ENCODE assay signal across 9 mouse cellular contexts in the genomic region with DNA sequence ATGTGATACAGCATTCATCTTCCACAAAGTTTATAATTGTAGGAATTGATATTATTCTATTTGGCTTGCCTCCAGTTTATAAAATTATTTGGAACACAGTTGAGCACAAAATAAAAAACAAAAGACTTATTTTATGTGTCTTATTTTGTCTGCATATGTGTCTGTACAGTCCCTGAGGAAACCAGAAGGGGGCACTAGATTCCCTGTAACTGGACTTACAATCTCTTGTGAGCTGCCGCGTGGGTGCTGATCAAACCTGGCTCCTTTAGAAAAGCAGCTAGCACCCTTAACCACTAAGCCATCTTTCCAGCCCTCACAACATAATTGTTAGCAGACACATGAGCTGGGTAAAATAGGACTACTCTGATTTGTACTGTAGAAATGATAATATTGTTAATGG. TPM values are rescaled to one million over a fixed set of nuclear protein-coding genes. Genes with fewer than 3 reads are reported as not detected.
DNase-seq lines count a peak whose midpoint lies in the region; ATAC-seq and TF ChIP-seq lines count a peak whose summit lies in the region.
"Had no signal": no experiment of that assay in that cellular context is flagged by ENCODE, and none has a peak within 500 bp of the region (broad histone marks: within the 10 kb centered on the region; RNA-seq: fewer than 3 reads in every experiment).

No protein-coding gene starts in this region.

- WGBS in forebrain, postnatal 0 days: 27% methylated on average over 2 of the region's 2 CpGs
- WGBS in forebrain, embryonic 10.5 days: 61% methylated on average over 2 of the region's 2 CpGs
- 31% methylated on average over 2 of the region's 2 CpGs for WGBS in midbrain, postnatal 0 days
- 52% methylated on average over 2 of the region's 2 CpGs for WGBS in midbrain, embryonic 10.5 days

- H3K36me3 ChIP-seq in forebrain, postnatal 0 days (ENCODE audit: insufficient read depth): no peaks in the 10 kb centered on the region
- H3K36me3 ChIP-seq in forebrain, embryonic 10.5 days (replicated peaks): 0 out of 2 replicates have a peak, but pooled peaks cover 4% of the 10 kb centered on the region
- no peaks in the 10 kb centered on the region for H3K36me3 ChIP-seq in midbrain, postnatal 0 days (ENCODE audit: insufficient read depth, low read length)
- peaks cover 5% of the 10 kb centered on the region; the same call in 1 of the 2 replicates for H3K36me3 ChIP-seq in midbrain, embryonic 10.5 days
- H3K36me3 ChIP-seq: limb, embryonic 13.5 days had no signal

- TF ChIP-seq CTCF in forebrain, postnatal 0 days (IDR thresholded peaks at IDR 0.05; ENCODE audit: low read depth): peak; percentile 46
- peak; percentile 58 for TF ChIP-seq CTCF in midbrain, postnatal 0 days (IDR thresholded peaks at IDR 0.05)

- H3K4me1 ChIP-seq in forebrain, postnatal 0 days (ENCODE audit: insufficient read depth): no peaks in the 10 kb centered on the region
- no peaks in the 10 kb centered on the region for H3K4me1 ChIP-seq in forebrain, embryonic 10.5 days
- no peaks in the 10 kb centered on the region for H3K4me1 ChIP-seq in midbrain, postnatal 0 days (ENCODE audit: insufficient read depth, low read length)
- no peaks in the 10 kb centered on the region for H3K4me1 ChIP-seq in midbrain, embryonic 10.5 days
- H3K4me1 ChIP-seq: limb, embryonic 13.5 days had no signal

- no peaks in the 10 kb centered on the region for H3K9me3 ChIP-seq in forebrain, postnatal 0 days (ENCODE audit: low read length)
- H3K9me3 ChIP-seq in forebrain, embryonic 10.5 days: no peaks in the 10 kb centered on the region
- no peaks in the 10 kb centered on the region for H3K9me3 ChIP-seq in midbrain, postnatal 0 days (ENCODE audit: low read length)
- no peaks in the 10 kb centered on the region for H3K9me3 ChIP-seq in midbrain, embryonic 10.5 days (replicated peaks)
- H3K9me3 ChIP-seq: limb, embryonic 13.5 days had no signal

- DNase-seq in forebrain, postnatal 0 days: peak; percentile 17
- DNase-seq in forebrain, embryonic 10.5 days (ENCODE audit: extremely low spot score, low spot score): no peak
- DNase-seq in midbrain, postnatal 0 days (ENCODE audit: low spot score): peak; percentile 57
- DNase-seq in midbrain, embryonic 10.5 days (ENCODE audit: low spot score): no peak
- peak; percentile 23 for DNase-seq in cerebellum, adult 11 months
- DNase-seq in induced T-regulatory cell, adult 2 months (ENCODE audit: low read depth): peak; percentile 30
- DNase-seq in retina, embryonic 14.5 days (ENCODE audit: low spot score): peak; percentile 51
- no peak for DNase-seq in T-cell, adult 2 months (ENCODE audit: low spot score)

- no peak overlapping the region for H3K9ac ChIP-seq in forebrain, postnatal 0 days
- no peak overlapping the region for H3K9ac ChIP-seq in midbrain, postnatal 0 days (replicated peaks; ENCODE audit: low read length, poor library complexity, severe bottlenecking)
- H3K9ac ChIP-seq: limb, embryonic 13.5 days had no signal

- no peak for ATAC-seq in forebrain, postnatal 0 days
- ATAC-seq in midbrain, postnatal 0 days (ENCODE audit: low FRiP score): no peak

- H3K27ac ChIP-seq in forebrain, postnatal 0 days (ENCODE audit: low read depth, low read length): no peak overlapping the region
- no peak overlapping the region for H3K27ac ChIP-seq in forebrain, embryonic 10.5 days
- H3K27ac ChIP-seq in midbrain, postnatal 0 days (ENCODE audit: low read depth, low read length): no peak overlapping the region
- H3K27ac ChIP-seq in midbrain, embryonic 10.5 days (replicated peaks): no peak overlapping the region
- H3K27ac ChIP-seq: limb, embryonic 13.5 days had no signal

- no peak overlapping the region for H3K4me3 ChIP-seq in forebrain, postnatal 0 days (ENCODE audit: low read depth, low read length)
- H3K4me3 ChIP-seq in forebrain, embryonic 10.5 days: no peak overlapping the region
- no peak overlapping the region for H3K4me3 ChIP-seq in midbrain, postnatal 0 days (ENCODE audit: low read depth, low read length)
- no peak overlapping the region for H3K4me3 ChIP-seq in midbrain, embryonic 10.5 days
- H3K4me3 ChIP-seq: limb, embryonic 13.5 days had no signal

- no peak overlapping the region for H3K4me2 ChIP-seq in forebrain, postnatal 0 days (ENCODE audit: low read depth)
- no peak overlapping the region for H3K4me2 ChIP-seq in midbrain, postnatal 0 days (ENCODE audit: low read depth, low read length, poor library complexity, severe bottlenecking)
- H3K4me2 ChIP-seq: limb, embryonic 13.5 days had no signal

- H3K27me3 ChIP-seq in forebrain, postnatal 0 days (ENCODE audit: insufficient read depth, low read length): no peaks in the 10 kb centered on the region
- no peaks in the 10 kb centered on the region for H3K27me3 ChIP-seq in forebrain, embryonic 10.5 days (ENCODE audit: poor library complexity, severe bottlenecking)
- H3K27me3 ChIP-seq in midbrain, postnatal 0 days (ENCODE audit: insufficient read depth, low read length): no peaks in the 10 kb centered on the region
- H3K27me3 ChIP-seq in midbrain, embryonic 10.5 days (ENCODE audit: low read depth, poor library complexity, severe bottlenecking): no peaks in the 10 kb centered on the region
- H3K27me3 ChIP-seq: limb, embryonic 13.5 days had no signal

RNA-seq across cellular contexts. Expression of gene Fhl1, which starts 24.1 kb away (rescaled TPM):
- total RNA-seq in forebrain, postnatal 0 days (2014; rRNA removed): 130 and 202 TPM in 2 replicates
- polyA plus RNA-seq in forebrain, postnatal 0 days (2015; fragmentation: Nextera tagmentation; extraction: Ambion mirVana): 131 and 157 TPM in 2 replicates
- polyA plus RNA-seq in forebrain, embryonic 10.5 days (2016; fragmentation: Nextera tagmentation; extraction: Ambion mirVana): 81.2 and 88.9 TPM in 2 replicates
- 227 and 233 TPM in 2 replicates for total RNA-seq in midbrain, postnatal 0 days (2014; rRNA removed)
- 231 and 234 TPM in 2 replicates for polyA plus RNA-seq in midbrain, postnatal 0 days (2015; fragmentation: Nextera tagmentation; extraction: Ambion mirVana)
- 83.1 and 106 TPM in 2 replicates for polyA plus RNA-seq in midbrain, embryonic 10.5 days (2016; fragmentation: Nextera tagmentation; extraction: Ambion mirVana)

Comparison
In these comparisons a context has a peak if more than half of its experiments do, and no peak if none do; other contexts are left out.
1. DNase-seq: peak in forebrain, postnatal 0 days (single experiment), midbrain, postnatal 0 days (single experiment), cerebellum, adult 11 months (single experiment), induced T-regulatory cell, adult 2 months (single experiment) and retina, embryonic 14.5 days (single experiment); none in forebrain, embryonic 10.5 days (single experiment), midbrain, embryonic 10.5 days (single experiment) and T-cell, adult 2 months (single experiment).